Mouse (Mus musculus): Measurements from ENCODE around the gene Panx2.

- no peak for TF ChIP-seq CTCF (IDR thresholded peaks at IDR 0.05; ENCODE audit: low read depth, low read length)
- no peak for TF ChIP-seq TAL1 (conservative IDR thresholded peaks at IDR 0.05; ENCODE audit: low read depth, low read length)
- TF ChIP-seq GATA1 (IDR thresholded peaks at IDR 0.05; ENCODE audit: borderline replicate concordance, low read length): no peak
These were observed 9.9 kb downstream of the Panx2 start for GRCm38 (mm10) chr15:89069336-89069840.
